Mouse (Mus musculus) erythroblast, embryonic 14.5 days (primary cell): Measurements from ENCODE around the gene Foxo3.

Experiments
- GATA1 ChIP-seq: IDR thresholded peaks from 2 replicates; pipeline ENCODE4 v1.6.1; 2012; ENCODE audit warnings: low read length, inconsistent platforms, mixed read lengths
- TAL1 ChIP-seq: IDR thresholded peaks from 3 replicates; pipeline ENCODE4 v1.6.1; 2012; ENCODE audit warnings: low read length, inconsistent platforms, mixed read lengths

- TF ChIP-seq GATA1 (no peak), TAL1 (no peak)
Measured at GRCm38 (mm10) chr10:42242484-42242883, 34.1 kb downstream of the Foxo3 start.
